Mouse (Mus musculus): ENCODE measurements around the gene Rap1b. TPM values are rescaled to one million over a fixed set of nuclear protein-coding genes. Genes with fewer than 3 reads are reported as not detected.

Rap1b gene
- polyA plus RNA-seq, 1 experiment = 19.2 TPM

DNA sequence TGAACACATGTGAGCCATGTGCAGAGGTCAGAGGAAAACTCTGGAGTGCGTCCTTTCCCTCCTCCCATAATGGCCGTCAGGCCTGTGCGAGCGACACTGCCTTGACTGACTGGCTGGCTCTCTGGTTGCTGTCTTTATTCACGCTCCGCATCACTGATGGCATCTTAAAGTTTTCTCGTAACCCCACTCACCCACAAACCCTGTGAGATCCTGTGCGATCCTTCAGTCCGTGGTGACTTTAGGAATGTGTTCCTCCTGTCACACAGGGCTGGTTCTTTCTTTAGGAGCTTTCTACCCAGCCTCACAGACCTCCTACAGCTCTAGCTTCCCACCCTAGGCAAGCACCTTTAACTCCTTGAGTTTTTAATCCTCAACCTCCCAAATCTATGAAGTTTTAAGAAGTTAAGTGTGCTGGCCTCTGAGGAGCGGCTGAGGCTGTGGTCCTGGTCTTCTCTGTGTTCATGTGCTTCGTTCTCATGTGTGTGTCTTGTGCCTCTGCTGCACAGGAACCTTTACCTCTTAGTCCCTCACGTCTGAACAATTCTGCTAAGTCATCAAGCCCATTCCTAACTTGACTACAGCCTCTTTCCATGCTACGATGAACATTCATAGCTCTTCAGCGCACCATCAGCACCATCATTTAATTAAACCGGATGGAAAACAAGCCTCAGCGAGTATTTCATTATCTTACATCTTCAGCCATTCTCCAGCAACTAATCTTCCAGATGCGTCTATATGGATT lies 73.3 kb downstream of the Rap1b start:
- no peaks in the 10 kb centered on the region for H3K27me3 ChIP-seq (ENCODE audit: control insufficient read depth, insufficient read depth, low read length)
- H3K4me1 ChIP-seq (ENCODE audit: control insufficient read depth, insufficient read depth, insufficient read length, low read length) = no peaks in the 10 kb centered on the region
- peaks cover 53% of the 10 kb centered on the region for H3K36me3 ChIP-seq (ENCODE audit: control insufficient read depth, insufficient read depth, low read length)
- no peak overlapping the region for H3K27ac ChIP-seq (ENCODE audit: insufficient read depth, low read depth, low read length)
- TF ChIP-seq CTCF (IDR thresholded peaks at IDR 0.05; ENCODE audit: extremely low read depth, insufficient read length, insufficient replicate concordance, low read depth, low read length) (no peak), POLR2A (IDR thresholded peaks at IDR 0.05; ENCODE audit: low read depth, low read length) (no peak)
- H3K4me3 ChIP-seq (ENCODE audit: low read depth, low read length) = no peak overlapping the region
- WGBS = 96% methylated on average over 17 of the region's 17 CpGs

DNA sequence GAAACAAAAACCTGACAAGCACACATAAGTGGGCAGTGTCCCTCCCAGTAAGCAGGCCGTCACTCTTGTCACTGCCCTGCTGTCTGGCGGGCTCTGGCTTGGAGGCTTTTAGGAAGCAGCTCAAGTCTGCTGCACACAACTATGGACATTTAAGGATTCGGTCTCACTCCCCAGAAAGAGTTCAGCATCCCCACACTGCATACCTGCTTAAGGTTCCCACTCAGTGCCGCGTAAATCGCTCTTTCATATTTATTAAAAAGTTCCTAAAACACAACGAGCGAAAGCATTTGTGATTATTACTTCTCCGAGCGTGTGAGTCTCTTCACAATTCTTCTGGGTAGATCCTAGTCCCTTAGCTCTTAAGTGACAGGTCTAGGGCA lies 74.7 kb downstream of the Rap1b start:
- TF ChIP-seq CTCF (IDR thresholded peaks at IDR 0.05; ENCODE audit: extremely low read depth, insufficient read length, insufficient replicate concordance, low read depth, low read length) = no peak
- 97% methylated on average over 10 of the region's 10 CpGs for WGBS
- Histone ChIP-seq H3K36me3 (ENCODE audit: control insufficient read depth, insufficient read depth, low read length) (peaks cover 53% of the 10 kb centered on the region), H3K27me3 (ENCODE audit: control insufficient read depth, insufficient read depth, low read length) (no peaks in the 10 kb centered on the region), H3K4me3 (ENCODE audit: low read depth, low read length) (no peak overlapping the region), H3K27ac (ENCODE audit: insufficient read depth, low read depth, low read length) (no peak overlapping the region), H3K4me1 (ENCODE audit: control insufficient read depth, insufficient read depth, insufficient read length, low read length) (no peaks in the 10 kb centered on the region)

DNA sequence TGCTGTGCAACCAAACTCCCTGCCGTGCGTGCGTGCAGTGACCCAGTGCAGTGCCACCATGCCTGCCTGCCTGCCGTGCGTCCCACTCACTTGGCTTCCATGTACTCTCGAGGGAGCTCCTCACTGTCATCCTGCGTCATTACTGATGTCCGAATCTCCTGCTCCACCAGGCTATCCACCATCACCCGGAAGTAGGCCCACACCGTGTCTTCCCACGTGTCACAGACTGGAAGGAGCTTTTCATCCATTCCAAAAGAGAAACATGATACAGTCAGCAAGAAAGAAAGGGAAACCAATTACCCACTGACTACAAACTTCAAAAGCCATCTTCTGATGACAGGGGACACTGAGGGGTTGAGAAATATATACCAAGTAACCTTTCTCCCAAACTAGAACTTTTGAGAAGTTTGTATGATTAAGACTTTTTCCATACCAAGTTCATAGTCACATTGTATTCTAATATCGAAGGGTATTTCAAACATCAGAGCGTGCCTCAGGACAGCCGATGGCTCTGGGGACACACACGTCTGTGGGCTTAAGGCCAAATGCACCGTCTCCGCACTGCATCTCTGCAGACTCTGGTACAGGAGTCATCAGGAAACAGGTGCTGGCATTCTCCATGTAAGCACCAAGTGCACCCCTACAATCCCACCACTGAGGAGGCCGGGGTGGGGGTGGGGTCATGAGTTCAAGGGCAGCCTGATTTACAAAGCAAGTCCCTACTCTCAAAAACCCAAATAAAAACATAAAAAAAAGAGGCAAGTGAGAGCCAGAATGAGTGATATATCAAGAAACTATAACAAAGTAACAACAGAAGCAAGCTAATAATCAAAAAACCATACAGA lies 75.3 kb downstream of the Rap1b start:
- no peaks in the 10 kb centered on the region for H3K27me3 ChIP-seq (ENCODE audit: control insufficient read depth, insufficient read depth, low read length)
- H3K4me1 ChIP-seq (ENCODE audit: control insufficient read depth, insufficient read depth, insufficient read length, low read length) = no peaks in the 10 kb centered on the region
- H3K27ac ChIP-seq (ENCODE audit: insufficient read depth, low read depth, low read length) = no peak overlapping the region
- no peak for TF ChIP-seq CTCF (IDR thresholded peaks at IDR 0.05; ENCODE audit: extremely low read depth, insufficient read length, insufficient replicate concordance, low read depth, low read length)
- H3K36me3 ChIP-seq (ENCODE audit: control insufficient read depth, insufficient read depth, low read length) = peaks cover 56% of the 10 kb centered on the region
- 93% methylated on average over 18 of the region's 18 CpGs for WGBS
- no peak overlapping the region for H3K4me3 ChIP-seq (ENCODE audit: low read depth, low read length)

DNA sequence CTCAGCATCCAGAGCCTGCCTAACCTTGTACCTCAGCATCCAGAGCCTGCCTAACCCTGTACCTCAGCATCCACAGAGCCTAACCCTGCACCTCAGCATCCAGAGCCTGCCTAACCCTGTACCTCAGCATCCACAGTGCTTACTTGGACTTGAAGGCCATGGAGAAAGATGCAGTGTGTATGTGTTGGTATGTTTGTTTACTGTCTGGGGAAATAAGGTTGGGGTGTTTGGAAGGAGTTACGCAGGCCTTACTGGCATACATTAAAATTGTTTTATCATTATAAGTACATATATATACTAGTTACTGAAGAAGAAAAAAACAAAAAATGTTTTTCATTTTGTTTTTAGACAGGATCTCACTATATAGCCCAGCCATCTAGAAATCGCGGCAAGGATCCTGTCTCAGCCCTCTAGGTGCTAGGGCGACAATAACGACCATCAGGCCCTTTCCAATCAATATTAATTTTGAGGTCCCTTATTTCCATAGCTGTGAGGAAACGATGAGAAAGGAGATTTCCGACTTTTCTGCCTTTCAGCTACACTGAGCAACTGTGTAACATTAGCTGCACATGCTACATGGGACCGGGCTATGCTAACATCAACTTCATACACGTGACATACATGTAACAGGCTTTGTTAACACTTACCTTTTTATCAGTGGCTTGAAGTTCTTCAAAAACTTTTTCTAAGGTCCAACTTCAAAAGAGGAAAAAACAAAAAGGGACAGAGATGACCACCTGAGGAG lies 76.1 kb downstream of the Rap1b start:
- H3K27ac ChIP-seq (ENCODE audit: insufficient read depth, low read depth, low read length) = no peak overlapping the region
- 95% methylated on average over 9 of the region's 9 CpGs for WGBS
- peaks cover 56% of the 10 kb centered on the region for H3K36me3 ChIP-seq (ENCODE audit: control insufficient read depth, insufficient read depth, low read length)
- no peak for TF ChIP-seq POLR2A (IDR thresholded peaks at IDR 0.05; ENCODE audit: low read depth, low read length)
- TF ChIP-seq CTCF (IDR thresholded peaks at IDR 0.05; ENCODE audit: extremely low read depth, insufficient read length, insufficient replicate concordance, low read depth, low read length) = no peak
- H3K4me3 ChIP-seq (ENCODE audit: low read depth, low read length) = no peak overlapping the region
- no peaks in the 10 kb centered on the region for H3K27me3 ChIP-seq (ENCODE audit: control insufficient read depth, insufficient read depth, low read length)
- no peaks in the 10 kb centered on the region for H3K4me1 ChIP-seq (ENCODE audit: control insufficient read depth, insufficient read depth, insufficient read length, low read length)

DNA sequence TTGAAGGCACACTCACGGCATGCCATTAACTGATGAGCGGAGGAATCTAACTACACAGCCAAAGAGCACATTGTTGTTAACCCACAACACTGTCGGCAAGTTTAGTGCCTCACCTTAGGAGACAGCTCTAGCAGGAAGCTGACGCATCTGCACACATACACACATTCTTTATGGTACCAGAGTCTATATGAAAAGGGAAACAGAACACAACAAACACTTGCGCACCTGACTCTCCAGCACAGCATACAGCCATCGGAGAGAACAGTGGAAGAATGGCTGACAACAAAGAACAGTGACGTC lies 77.7 kb downstream of the Rap1b start:
- Histone ChIP-seq H3K27ac (ENCODE audit: insufficient read depth, low read depth, low read length) (no peak overlapping the region), H3K4me3 (ENCODE audit: low read depth, low read length) (no peak overlapping the region), H3K36me3 (ENCODE audit: control insufficient read depth, insufficient read depth, low read length) (peaks cover 48% of the 10 kb centered on the region), H3K27me3 (ENCODE audit: control insufficient read depth, insufficient read depth, low read length) (no peaks in the 10 kb centered on the region), H3K4me1 (ENCODE audit: control insufficient read depth, insufficient read depth, insufficient read length, low read length) (peaks cover 3% of the 10 kb centered on the region; the same call in 1 of the 2 replicates)
- WGBS = 92% methylated on average over 7 of the region's 7 CpGs
- TF ChIP-seq CTCF (IDR thresholded peaks at IDR 0.05; ENCODE audit: extremely low read depth, insufficient read length, insufficient replicate concordance, low read depth, low read length) (no peak), POLR2A (IDR thresholded peaks at IDR 0.05; ENCODE audit: low read depth, low read length) (no peak)

DNA sequence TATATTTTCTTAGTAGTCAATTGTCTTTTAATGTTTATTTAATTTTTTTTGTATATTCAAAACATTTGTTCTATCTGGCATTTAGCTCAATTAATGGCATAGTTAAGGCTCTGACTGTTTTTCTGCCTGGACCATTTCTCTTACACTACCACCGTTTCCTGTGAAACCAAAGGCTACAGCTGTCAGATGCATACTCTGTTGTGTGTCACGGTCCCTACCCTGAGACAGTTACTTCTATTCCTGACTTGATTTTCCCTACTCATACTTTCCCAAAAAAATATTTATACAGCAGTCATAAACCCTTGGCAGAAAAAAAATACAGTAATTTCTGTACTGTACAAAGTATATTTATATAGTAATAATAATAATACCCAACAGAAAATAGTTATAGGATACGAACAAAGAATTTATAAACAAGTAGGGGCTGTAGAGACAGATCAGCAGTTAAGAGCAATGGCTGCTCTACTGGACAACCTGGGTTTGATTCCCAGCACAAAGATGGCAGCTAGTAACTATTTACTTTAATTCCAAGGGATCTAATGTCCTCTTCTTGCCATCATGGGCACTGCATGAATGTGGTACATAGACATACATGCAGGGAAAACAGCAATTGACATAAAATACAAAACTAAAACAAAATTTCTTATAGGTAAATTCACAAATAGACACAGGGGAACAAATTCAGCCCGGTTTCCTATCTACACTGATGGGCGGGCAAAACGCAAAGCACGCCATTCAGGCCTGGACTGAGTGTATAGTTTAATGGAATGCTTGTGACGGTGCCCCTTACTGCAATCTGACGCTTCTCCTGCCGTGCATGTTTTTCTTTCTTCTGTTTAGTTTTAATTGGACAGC lies 78.3 kb downstream of the Rap1b start:
- Histone ChIP-seq H3K27ac (ENCODE audit: insufficient read depth, low read depth, low read length) (no peak overlapping the region), H3K36me3 (ENCODE audit: control insufficient read depth, insufficient read depth, low read length) (peaks cover 45% of the 10 kb centered on the region), H3K4me1 (ENCODE audit: control insufficient read depth, insufficient read depth, insufficient read length, low read length) (peaks cover 3% of the 10 kb centered on the region; the same call in 1 of the 2 replicates), H3K4me3 (ENCODE audit: low read depth, low read length) (no peak overlapping the region), H3K27me3 (ENCODE audit: control insufficient read depth, insufficient read depth, low read length) (no peaks in the 10 kb centered on the region)
- TF ChIP-seq POLR2A (IDR thresholded peaks at IDR 0.05; ENCODE audit: low read depth, low read length) (no peak), CTCF (IDR thresholded peaks at IDR 0.05; ENCODE audit: extremely low read depth, insufficient read length, insufficient replicate concordance, low read depth, low read length) (no peak)
- 90% methylated on average over 10 of the region's 10 CpGs for whole genome bisulfite sequencing
